Mouse (Mus musculus): ENCODE measurements around the gene Uba7. TPM values are rescaled to one million over a fixed set of nuclear protein-coding genes. Genes with fewer than 3 reads are reported as not detected.

Uba7 gene
- polyA plus RNA-seq, 1 experiment from 2014 or later: 35.5 TPM

GRCm38 (mm10) chr9:107985131-107986119 is 10.1 kb downstream of the Uba7 start, which contains the start of gene Inka1:
Gene Inka1, minus strand, starts transcription at chr9:107985879.
- H3K27ac ChIP-seq (ENCODE audit: low read length): peak within 1 kb of the TSS; percentile 100
- H3K4me3 ChIP-seq (ENCODE audit: low read length): peak within 1 kb of the TSS; percentile 86
- WGBS: 2% methylated on average over 58 of the region's 58 CpGs
- no peaks in the 10 kb centered on the region for H3K27me3 ChIP-seq (replicated peaks; ENCODE audit: control insufficient read depth, insufficient read depth, low read length)
- no peaks in the 10 kb centered on the region for H3K36me3 ChIP-seq (ENCODE audit: control insufficient read depth, insufficient read depth, low read length)
- ATAC-seq: peak; percentile 74
- peaks cover 31% of the 10 kb centered on the region for H3K4me1 ChIP-seq (ENCODE audit: control insufficient read depth, insufficient read depth, low read length)
- H3K4me2 ChIP-seq (ENCODE audit: low read depth, low read length): peak within 1 kb of the TSS; percentile 88
- no peaks in the 10 kb centered on the region for H3K9me3 ChIP-seq (ENCODE audit: control insufficient read depth, low read length)
- peak within 1 kb of the TSS; percentile 81 for H3K9ac ChIP-seq (ENCODE audit: low read depth, low read length)

DNA sequence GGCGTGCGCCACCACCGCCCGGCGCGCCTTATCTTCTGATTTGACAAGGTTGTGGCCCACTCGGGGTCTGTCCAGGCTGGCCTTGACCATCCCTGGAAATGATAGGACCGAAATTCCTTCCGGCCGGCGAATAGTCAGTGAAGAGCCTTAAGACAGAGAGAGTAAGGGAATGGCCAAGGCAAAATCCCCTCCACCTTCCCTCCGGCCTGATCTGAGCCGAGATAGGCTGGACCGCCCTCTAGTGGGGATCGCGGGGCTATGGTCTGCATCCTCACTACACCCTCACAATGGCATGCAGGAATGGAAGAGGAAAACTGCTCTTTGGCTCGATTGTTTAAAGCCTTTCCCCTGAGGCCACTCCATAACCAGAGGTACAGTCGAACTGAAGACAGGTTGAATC is 11.1 kb downstream of the Uba7 start:
- H3K27ac ChIP-seq (ENCODE audit: low read length): peak overlapping the region; percentile 100
- peaks cover 21% of the 10 kb centered on the region for H3K4me1 ChIP-seq (ENCODE audit: control insufficient read depth, insufficient read depth, low read length)
- no peaks in the 10 kb centered on the region for H3K9me3 ChIP-seq (ENCODE audit: control insufficient read depth, low read length)
- H3K27me3 ChIP-seq (replicated peaks; ENCODE audit: control insufficient read depth, insufficient read depth, low read length): no peaks in the 10 kb centered on the region
- peak; percentile 49 for ATAC-seq
- no peaks in the 10 kb centered on the region for H3K36me3 ChIP-seq (ENCODE audit: control insufficient read depth, insufficient read depth, low read length)
- WGBS: 4% methylated on average over 18 of the region's 18 CpGs
- H3K4me2 ChIP-seq (ENCODE audit: low read depth, low read length): peak overlapping the region; percentile 88
- peak overlapping the region; percentile 81; the same call in 1 of the 2 replicates for H3K9ac ChIP-seq (ENCODE audit: low read depth, low read length)
- H3K4me3 ChIP-seq (ENCODE audit: low read length): peak overlapping the region; percentile 86

DNA sequence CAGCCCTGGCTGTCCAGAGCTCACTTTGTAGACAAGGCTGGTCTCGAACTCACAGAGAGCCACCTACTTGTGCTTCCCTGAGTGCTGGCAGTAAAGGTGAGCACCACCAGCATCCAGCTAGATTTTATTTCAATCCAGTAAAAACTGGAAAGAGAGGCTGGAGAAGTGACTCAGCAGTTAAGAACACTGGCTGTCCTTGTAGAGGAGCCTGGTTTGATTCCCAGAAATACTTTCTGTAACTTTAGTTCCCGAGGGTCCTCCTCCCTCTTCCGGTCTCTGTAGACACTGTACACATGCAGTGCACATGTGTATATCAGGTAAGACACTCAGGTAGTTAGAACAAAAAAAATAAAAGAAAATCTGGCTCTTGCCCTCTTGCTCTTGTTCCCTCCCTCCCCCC is 12.6 kb downstream of the Uba7 start:
- 71% methylated on average over 3 of the region's 3 CpGs for WGBS
- ATAC-seq: no peak
- H3K4me1 ChIP-seq (ENCODE audit: control insufficient read depth, insufficient read depth, low read length): peaks cover 9% of the 10 kb centered on the region; the same call in 1 of the 2 replicates

DNA sequence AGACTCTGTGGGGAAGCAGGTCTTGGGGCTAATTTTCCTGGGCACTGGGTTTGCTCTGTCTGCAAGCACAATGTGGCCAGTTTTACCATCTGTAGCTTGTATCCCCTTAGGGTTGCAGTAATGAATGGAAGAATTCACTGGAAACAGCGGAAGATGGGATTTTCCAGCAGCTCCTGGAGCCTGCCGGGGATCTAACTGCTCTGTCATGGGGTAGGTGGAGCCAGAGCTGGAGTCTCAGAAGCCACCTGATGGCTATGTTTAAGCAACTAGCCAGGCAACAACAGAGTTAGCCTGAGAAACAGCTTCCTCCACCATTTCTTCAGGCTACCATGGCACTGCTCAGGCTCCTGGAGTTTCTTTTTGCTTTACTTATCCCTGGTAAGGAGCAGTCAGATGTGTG is 16.9 kb downstream of the Uba7 start, which contains the start of gene Cdhr4:
Gene Cdhr4 (plus strand): TSS at position 301 of the 400 bp plus-strand sequence.
- Histone ChIP-seq H3K4me2 (ENCODE audit: low read depth, low read length) (no peak within 1 kb of the TSS), H3K27ac (ENCODE audit: low read length) (no peak within 1 kb of the TSS), H3K9ac (ENCODE audit: low read depth, low read length) (no peak within 1 kb of the TSS), H3K4me3 (ENCODE audit: low read length) (no peak within 1 kb of the TSS), H3K36me3 (ENCODE audit: control insufficient read depth, insufficient read depth, low read length) (no peaks in the 10 kb centered on the region), H3K27me3 (replicated peaks; ENCODE audit: control insufficient read depth, insufficient read depth, low read length) (no peaks in the 10 kb centered on the region), H3K9me3 (ENCODE audit: control insufficient read depth, low read length) (no peaks in the 10 kb centered on the region), H3K4me1 (ENCODE audit: control insufficient read depth, insufficient read depth, low read length) (no peaks in the 10 kb centered on the region)
- WGBS: 63% methylated on average over 2 of the region's 2 CpGs
- ATAC-seq: no peak

More for the DNA sequence above, 12.6 kb downstream of the Uba7 start:
- H3K4me3 ChIP-seq (ENCODE audit: low read length): no peak overlapping the region
- no peak overlapping the region for H3K9ac ChIP-seq (ENCODE audit: low read depth, low read length)
- H3K27ac ChIP-seq (ENCODE audit: low read length): no peak overlapping the region
- no peaks in the 10 kb centered on the region for H3K27me3 ChIP-seq (replicated peaks; ENCODE audit: control insufficient read depth, insufficient read depth, low read length)
- no peak overlapping the region for H3K4me2 ChIP-seq (ENCODE audit: low read depth, low read length)
- H3K9me3 ChIP-seq (ENCODE audit: control insufficient read depth, low read length): no peaks in the 10 kb centered on the region
- H3K36me3 ChIP-seq (ENCODE audit: control insufficient read depth, insufficient read depth, low read length): no peaks in the 10 kb centered on the region

- Histone ChIP-seq H3K27me3 (replicated peaks; ENCODE audit: control insufficient read depth, insufficient read depth, low read length) (no peaks in the 10 kb centered on the region), H3K4me2 (ENCODE audit: low read depth, low read length) (no peak overlapping the region), H3K9me3 (ENCODE audit: control insufficient read depth, low read length) (no peaks in the 10 kb centered on the region), H3K4me3 (ENCODE audit: low read length) (no peak overlapping the region), H3K4me1 (ENCODE audit: control insufficient read depth, insufficient read depth, low read length) (no peaks in the 10 kb centered on the region), H3K9ac (ENCODE audit: low read depth, low read length) (no peak overlapping the region), H3K27ac (ENCODE audit: low read length) (no peak overlapping the region), H3K36me3 (ENCODE audit: control insufficient read depth, insufficient read depth, low read length) (no peaks in the 10 kb centered on the region)
- WGBS: 85% methylated on average over 11 of the region's 11 CpGs
- no peak for ATAC-seq
Observed at GRCm38 (mm10) chr9:107993013-107993412, 17.7 kb downstream of the Uba7 start.

DNA sequence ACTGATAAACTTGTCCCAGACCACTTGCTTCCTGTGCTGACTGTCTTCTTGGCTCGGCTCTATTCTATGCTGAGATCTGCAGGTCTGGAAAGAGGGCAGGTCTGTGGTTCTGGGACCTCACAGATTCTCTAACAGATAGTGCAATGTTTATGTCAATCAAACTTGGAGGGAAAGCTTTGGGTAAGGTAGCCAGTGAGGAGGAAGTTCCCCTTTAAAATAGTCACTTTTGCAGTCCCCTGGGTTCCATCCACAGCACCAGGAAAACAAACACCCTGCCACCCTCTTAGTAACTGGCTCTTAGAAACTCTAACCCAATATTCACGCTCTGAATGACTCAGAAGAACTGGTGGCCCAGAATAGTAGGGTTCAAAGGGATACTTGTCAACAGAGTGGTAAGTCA is 19.2 kb downstream of the Uba7 start:
- no peaks in the 10 kb centered on the region for H3K27me3 ChIP-seq (replicated peaks; ENCODE audit: control insufficient read depth, insufficient read depth, low read length)
- H3K4me3 ChIP-seq (ENCODE audit: low read length): no peak overlapping the region
- H3K4me2 ChIP-seq (ENCODE audit: low read depth, low read length): no peak overlapping the region
- no peak overlapping the region for H3K9ac ChIP-seq (ENCODE audit: low read depth, low read length)
- no peaks in the 10 kb centered on the region for H3K9me3 ChIP-seq (ENCODE audit: control insufficient read depth, low read length)
- WGBS: 62% methylated on average over 2 of the region's 2 CpGs
- H3K27ac ChIP-seq (ENCODE audit: low read length): no peak overlapping the region
- H3K36me3 ChIP-seq (ENCODE audit: control insufficient read depth, insufficient read depth, low read length): no peaks in the 10 kb centered on the region
- ATAC-seq: no peak
- no peaks in the 10 kb centered on the region for H3K4me1 ChIP-seq (ENCODE audit: control insufficient read depth, insufficient read depth, low read length)

GRCm38 (mm10) chr9:107995513-107995912 is 20.2 kb downstream of the Uba7 start:
- Histone ChIP-seq H3K27me3 (replicated peaks; ENCODE audit: control insufficient read depth, insufficient read depth, low read length) (no peaks in the 10 kb centered on the region), H3K9ac (ENCODE audit: low read depth, low read length) (no peak overlapping the region)
- WGBS: 94% methylated on average over 21 of the region's 21 CpGs

DNA sequence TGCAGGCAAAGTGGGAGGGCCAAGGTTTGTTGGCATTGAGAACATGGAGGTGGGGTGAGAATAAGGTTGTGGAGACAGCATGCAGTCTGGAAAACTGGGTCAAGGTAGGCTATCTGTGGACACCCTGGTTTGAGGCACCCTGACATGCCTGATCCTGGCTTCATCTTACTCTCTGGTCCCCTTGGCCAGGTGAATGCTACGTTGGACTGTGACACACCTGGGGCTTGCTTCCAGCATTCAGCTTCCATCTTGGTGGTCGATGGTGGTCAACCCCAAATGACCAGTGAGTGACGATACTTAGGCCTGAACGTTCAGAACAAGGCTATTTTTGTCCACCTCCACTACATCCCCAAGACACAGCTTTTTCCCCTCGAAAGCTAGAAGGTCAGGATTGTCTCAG is 20.7 kb downstream of the Uba7 start, which contains the start of gene Gm20662:
Gene Gm20662 (plus strand): TSS at position 301 of the 400 bp plus-strand sequence.
- 89% methylated on average over 5 of the region's 5 CpGs for WGBS
- Histone ChIP-seq H3K27ac (ENCODE audit: low read length) (no peak within 1 kb of the TSS), H3K9me3 (ENCODE audit: control insufficient read depth, low read length) (no peaks in the 10 kb centered on the region), H3K36me3 (ENCODE audit: control insufficient read depth, insufficient read depth, low read length) (no peaks in the 10 kb centered on the region), H3K4me2 (ENCODE audit: low read depth, low read length) (no peak within 1 kb of the TSS), H3K27me3 (replicated peaks; ENCODE audit: control insufficient read depth, insufficient read depth, low read length) (no peaks in the 10 kb centered on the region), H3K9ac (ENCODE audit: low read depth, low read length) (no peak within 1 kb of the TSS), H3K4me3 (ENCODE audit: low read length) (no peak within 1 kb of the TSS), H3K4me1 (ENCODE audit: control insufficient read depth, insufficient read depth, low read length) (no peaks in the 10 kb centered on the region)
- ATAC-seq: no peak

More at GRCm38 (mm10) chr9:107995513-107995912, 20.2 kb downstream of the Uba7 start:
- no peak overlapping the region for H3K27ac ChIP-seq (ENCODE audit: low read length)
- H3K9me3 ChIP-seq (ENCODE audit: control insufficient read depth, low read length): no peaks in the 10 kb centered on the region
- H3K4me2 ChIP-seq (ENCODE audit: low read depth, low read length): no peak overlapping the region
- H3K4me3 ChIP-seq (ENCODE audit: low read length): no peak overlapping the region
- no peak for ATAC-seq
- H3K4me1 ChIP-seq (ENCODE audit: control insufficient read depth, insufficient read depth, low read length): no peaks in the 10 kb centered on the region
- no peaks in the 10 kb centered on the region for H3K36me3 ChIP-seq (ENCODE audit: control insufficient read depth, insufficient read depth, low read length)

DNA sequence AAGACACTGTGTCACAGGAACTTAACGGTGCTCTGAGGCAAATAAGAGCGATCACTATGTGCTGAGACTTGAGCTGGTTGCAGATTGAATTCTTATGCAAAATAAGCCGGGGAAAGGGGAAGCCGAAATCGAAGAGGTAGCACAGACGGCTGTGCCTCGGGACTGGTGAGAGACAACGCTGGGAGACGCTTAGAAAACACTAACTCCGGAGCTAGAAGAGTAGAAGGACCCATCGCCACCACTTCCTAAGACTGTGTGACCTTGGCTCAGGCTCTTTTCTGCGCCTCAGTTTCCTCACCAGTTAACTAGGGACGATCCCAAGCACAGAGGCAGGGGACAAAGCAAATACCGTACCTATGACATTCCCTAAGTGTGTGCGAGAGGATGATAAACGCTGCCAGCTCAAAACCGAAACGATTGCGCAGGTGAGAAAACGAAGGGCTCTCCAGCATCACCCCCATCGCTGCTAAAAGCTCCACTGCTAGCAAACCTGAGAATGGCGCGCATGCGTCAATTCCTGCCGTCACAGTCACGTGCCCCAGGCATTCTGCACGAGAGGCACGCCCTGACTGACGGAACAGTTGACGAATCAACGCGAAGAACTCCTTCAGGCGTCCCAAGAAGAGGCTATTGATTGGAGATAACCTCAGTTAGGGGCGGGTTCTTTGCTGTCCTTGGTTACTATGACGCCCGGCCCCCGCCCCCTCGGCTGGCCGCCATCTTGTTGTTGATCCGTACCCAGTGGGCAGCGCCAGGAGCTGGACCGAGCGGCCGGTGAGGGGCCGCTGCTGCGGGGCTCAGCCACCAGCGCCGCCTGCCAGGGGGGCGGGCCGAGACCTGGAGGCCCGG is 26.8 kb downstream of the Uba7 start, which contains the start of gene Ip6k1:
Gene Ip6k1 (plus strand): TSS at position 580 of the 849 bp plus-strand sequence.
- peak within 1 kb of the TSS; percentile 99 for H3K9ac ChIP-seq (ENCODE audit: low read depth, low read length)
- no peaks in the 10 kb centered on the region for H3K36me3 ChIP-seq (ENCODE audit: control insufficient read depth, insufficient read depth, low read length)
- ATAC-seq: peak; percentile 99
- H3K27me3 ChIP-seq (replicated peaks; ENCODE audit: control insufficient read depth, insufficient read depth, low read length): no peaks in the 10 kb centered on the region
- peaks cover 19% of the 10 kb centered on the region for H3K4me1 ChIP-seq (ENCODE audit: control insufficient read depth, insufficient read depth, low read length)
- H3K4me3 ChIP-seq (ENCODE audit: low read length): peak within 1 kb of the TSS; percentile 99
- no peaks in the 10 kb centered on the region for H3K9me3 ChIP-seq (ENCODE audit: control insufficient read depth, low read length)
- peak within 1 kb of the TSS; percentile 96 for H3K4me2 ChIP-seq (ENCODE audit: low read depth, low read length)
- under 1% methylated on average over 51 of the region's 51 CpGs for WGBS
- H3K27ac ChIP-seq (ENCODE audit: low read length): peak within 1 kb of the TSS; percentile 95

All from intestine, embryonic 16.5 days (tissue).